Mouse (Mus musculus): Measurements from ENCODE around the gene Spats1.

The Spats1 gene

DNA sequence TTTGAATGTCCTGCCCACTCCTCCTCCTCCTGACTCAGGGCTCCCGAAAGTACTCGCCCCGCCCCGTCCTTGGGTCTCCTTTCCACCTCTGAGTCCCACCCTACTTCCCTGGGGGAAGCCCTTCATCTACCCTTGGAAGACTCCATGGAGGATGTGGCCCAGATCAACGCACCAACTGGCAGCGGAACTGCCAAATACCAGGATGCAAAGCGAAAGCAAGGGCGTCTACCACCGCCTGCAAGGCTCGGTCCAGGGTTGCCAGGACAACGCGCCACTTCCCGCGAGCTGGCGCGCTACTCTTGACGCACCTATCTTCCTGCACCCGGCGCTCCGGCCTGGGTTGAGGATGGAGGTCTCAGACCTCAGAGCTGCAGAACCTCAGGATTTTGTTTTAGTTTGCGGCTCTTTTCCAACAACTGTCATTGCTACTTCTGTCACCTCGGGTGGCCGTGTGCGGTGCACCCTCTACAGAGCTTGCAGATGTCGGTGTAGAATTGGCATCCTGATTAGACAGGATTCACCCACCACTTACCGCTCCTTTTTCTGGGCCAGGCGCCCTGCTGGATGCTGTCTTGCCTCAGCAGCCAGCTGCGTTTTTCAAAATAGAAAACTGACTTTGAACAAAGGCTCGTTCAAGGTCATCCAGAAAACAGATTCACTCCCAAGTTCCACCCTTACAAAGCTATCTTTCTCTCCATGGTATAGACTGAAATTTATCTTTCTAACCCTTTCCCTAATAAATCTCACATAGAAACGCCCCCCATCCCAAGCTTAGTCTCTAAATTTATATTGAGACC, at the start of gene Spats1:
Spats1 (minus strand) TSS at position 747 of the 797 bp plus-strand sequence.
- DNase-seq: peak; percentile 54 to 55

DNA sequence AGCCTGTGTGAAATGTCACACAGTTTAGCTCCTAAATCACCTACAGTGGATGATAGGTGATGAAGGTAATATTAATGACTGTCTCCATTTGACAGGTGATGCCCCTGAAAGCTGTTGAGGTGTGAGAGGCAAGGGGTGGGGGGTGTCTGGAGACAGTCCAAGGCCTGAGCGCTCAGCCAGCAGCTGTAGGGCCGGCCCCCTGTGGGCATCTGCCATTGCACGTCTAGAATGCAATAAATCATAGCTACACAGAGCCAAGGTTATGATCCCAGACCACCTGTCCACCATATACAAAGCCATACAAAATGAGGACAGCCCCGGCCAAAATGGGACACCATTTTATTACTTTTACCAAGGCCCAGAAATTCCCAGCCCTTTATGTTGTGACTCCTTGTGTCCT, 49.7 kb upstream of the Spats1 start:
- DNase-seq: no peak

- DNase-seq: no peak
These were observed 48.0 kb upstream of the Spats1 start, which contains the start of gene Tcte1 for GRCm38 (mm10) chr17:45523263-45523662. Gene Tcte1, plus strand, starts transcription at chr17:45523434.

GRCm38 (mm10) chr17:45520136-45520535, 44.9 kb upstream of the Spats1 start:
- DNase-seq: no peak

DNA sequence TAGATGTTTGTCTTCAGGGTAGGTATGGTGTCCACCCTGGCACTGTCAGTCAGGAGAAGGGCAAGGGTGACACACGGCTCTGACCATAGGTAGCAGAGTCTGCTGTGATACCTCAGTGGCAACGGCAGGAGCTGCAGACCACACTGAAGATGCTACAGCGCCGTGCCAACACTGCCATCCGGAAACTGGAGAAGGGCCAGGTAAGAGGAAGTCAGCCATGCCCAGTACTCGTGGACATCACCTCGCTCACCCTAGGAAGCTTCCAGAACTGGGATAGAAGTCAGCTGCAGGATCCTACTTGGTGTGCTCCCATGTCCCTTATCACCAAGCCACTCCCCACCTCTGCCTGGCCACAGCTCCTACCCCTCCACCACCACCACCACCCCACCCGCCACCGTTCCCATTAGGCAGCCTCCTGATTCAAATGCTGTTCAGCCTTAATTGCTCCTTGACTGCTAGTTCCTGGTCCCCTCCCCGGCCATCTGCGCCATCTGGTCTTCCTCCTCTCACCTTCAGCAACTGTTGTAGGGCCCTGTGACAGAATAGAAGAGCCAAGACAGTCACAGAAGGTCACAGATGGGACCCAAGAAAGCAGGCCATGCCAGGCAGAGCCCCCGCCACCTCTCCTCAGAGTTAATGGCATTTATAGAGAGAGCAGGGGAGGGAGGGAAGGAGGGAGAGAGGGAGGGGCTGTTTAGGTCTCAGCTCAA, 43.7 kb upstream of the Spats1 start:
- DNase-seq: no peak

DNA sequence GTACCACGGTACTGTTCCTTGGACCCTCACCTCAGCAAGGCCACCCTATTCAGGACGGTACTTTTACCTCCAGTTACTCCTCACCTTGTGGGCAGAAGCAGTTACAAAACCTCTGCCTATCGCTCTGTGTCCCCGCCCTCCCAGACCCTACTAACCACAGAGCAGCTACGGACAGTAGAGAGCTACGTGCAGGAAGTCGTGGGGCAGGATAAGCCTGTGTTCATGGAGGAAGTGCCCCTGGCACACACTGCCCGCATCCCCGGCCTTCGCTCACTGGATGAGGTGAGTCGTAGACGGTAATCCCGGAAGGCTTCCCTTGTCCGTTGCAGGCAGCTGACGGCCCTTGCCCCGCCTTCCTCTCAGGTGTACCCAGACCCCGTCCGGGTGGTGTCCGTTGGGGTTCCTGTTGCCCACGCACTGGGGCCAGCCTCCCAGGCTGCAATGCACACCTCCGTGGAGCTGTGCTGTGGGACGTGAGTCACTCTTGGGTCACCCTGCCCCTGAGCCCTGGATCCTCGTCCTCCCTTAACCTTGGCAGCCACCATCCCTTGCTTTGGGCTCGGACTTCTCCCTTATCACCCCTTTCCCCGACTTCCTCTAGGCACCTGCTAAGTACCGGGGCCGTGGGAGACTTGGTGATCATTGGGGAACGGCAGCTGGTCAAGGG, 42.5 kb upstream of the Spats1 start:
- no peak for DNase-seq

DNA sequence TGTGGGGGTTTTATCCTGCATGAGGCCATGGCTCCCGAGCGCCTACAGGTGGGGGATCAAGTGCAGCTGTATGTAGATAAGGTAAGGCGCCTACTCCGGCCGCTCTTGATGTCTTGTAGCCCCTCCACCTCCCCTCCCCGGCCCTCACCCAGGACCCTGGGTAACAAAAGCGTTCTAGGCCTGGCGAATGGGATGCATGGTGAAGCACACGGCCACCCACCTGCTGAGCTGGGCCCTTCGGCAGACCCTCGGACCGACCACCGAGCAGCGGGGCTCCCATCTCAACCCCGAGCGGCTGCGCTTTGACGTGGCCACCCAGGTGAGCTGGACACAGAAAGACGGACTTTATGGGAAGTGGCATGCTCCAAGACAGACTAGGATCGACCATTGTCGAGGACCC, 41.9 kb upstream of the Spats1 start:
- no peak for DNase-seq

DNA sequence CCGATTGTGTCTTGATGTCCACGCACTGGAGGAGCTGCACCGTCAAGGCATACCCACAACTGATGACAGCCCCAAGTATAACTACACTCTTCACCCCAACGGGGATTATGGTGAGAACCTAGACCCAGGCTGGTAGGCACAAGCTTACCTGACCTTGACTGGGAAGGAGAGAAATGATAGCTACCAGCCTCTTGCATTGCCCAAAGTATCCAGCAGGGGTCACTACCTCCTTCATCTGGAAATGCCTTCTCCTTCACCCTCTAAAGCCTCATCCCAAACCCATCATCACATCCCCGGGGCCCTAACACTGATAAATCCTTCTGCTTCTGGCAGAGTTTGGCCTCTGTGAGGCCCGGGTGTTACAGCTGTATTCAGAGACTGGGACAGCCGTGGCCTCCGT, 41.3 kb upstream of the Spats1 start:
- peak; percentile 85 to 87 for DNase-seq

DNA sequence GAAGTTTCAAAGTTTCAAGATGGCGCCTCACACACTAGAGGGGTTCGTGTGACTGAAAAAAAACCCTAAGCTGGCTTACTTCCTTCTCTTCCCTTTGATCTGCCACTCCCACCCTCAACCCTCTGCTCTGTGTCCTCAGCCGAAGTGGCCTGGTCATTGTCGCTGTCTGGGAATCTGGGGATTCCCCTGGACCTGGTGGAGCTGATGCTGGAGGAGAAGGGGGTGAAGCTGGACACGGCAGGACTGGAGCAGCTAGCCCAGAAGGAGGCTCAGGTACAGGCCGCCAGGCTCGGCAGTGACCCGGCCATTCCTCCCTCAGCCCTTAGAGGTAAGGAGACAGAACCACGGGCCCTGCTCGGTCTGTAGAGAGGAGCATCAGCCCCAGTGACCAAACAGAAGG, 40.6 kb upstream of the Spats1 start:
- DNase-seq: no peak

DNA sequence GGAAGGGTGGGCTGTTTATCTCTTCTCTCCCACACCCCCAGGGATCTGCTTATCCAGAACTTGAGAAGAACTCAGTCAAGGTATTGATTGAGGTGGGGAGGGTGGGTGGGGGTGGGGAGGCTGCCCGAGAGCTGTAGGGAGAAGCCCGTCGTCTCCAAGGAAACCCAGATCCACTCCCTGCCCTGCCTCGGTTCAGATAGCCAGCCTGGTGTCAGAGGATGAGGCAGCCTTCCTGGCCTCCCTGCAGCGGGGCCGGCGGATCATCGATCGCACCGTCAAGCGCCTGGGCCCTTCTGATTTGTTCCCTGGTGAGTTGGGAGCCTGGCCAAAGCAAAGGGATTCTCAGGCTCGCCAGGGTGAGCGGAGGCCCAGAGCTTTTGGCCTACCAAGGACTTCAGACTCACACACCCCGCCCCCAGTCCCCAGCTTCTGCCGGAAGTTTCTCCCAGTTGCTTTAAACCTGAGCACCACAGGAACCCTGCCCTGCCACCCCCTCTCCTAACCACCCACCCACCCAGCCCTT, 40.0 kb upstream of the Spats1 start:
- DNase-seq: no peak

GRCm38 (mm10) chr17:45511757-45512156, 36.5 kb upstream of the Spats1 start:
- DNase-seq: no peak

DNA sequence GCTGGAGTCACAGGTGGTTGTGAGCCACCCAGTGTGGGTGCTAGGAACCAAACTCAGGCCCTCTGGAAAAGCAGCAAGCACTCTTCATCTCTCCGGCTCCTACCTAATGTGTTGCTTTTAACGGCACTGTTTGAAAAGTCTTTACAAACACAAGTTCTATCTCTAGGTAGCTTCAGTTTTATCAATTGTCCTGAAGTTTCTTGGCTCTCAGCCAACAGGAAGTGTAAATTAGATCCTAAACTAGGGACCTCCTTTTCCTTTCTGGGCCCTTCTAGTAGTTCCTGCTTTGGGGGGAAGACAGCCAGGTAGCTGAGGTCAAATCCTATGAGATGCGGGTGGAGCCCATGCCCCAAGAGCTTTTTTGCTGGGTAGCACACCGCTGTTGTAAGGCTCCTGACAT, 35.7 kb upstream of the Spats1 start:
- DNase-seq: no peak

- DNase-seq: peak; percentile 97 to 98
These were observed 31.5 kb upstream of the Spats1 start, which contains the start of gene Aars2 for GRCm38 (mm10) chr17:45506700-45507189. Gene Aars2, plus strand, starts transcription at chr17:45506841.

GRCm38 (mm10) chr17:45505941-45506465, 30.8 kb upstream of the Spats1 start:
- DNase-seq: no peak

DNA sequence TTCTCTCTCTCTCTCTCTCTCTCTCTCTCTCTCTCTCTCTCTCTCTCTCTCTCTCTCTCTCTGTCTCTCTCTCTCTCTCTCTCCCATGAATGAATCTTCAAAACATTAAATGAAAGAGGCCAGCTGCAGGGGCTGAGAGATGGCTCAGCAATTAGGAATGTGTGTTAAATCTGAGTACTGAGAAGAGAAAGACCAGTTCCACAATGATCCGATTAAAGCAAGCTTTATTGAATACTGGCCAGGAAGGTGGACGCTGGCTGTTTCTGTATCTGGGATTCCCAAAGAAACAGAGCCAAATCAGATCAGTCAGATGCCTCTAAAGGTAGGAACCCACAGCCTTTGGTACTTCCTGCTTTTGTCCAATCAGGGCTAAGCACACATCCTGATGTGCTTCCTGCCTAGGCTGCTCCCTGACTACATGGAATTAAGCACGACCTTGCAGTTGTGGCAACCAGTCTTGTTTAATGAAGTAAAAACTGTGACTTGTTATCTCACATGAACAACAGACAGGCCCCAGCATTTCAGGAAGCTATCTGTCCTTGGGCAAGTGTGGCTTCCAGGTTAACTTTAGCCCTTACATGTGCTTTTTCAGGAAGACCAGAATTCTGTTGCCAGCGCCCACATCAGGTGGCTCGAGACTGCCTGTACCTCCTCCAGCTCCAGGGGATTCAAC, 28.2 kb upstream of the Spats1 start:
- no peak for DNase-seq

GRCm38 (mm10) chr17:45502324-45502723, 27.1 kb upstream of the Spats1 start:
- no peak for DNase-seq

DNA sequence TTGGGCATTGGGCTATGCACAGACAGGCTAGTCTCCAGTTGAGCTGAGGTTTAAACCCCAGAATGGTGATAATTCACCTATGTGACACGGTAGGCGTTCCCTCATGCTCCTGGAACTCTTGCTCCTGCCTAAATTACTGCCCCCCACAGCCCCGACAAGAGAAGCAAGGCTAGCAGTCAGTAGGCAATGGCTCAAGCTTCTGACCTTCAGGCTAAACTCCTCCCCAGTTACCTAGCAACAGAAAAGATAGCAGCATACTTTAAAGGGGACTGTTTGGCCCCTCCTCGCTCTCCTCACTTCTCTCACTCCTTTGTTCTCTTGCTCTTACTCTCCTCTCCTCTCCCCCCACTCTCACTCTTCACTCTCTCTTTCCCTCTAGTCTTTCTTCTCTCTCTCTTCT, 25.8 kb upstream of the Spats1 start:
- DNase-seq: no peak

DNA sequence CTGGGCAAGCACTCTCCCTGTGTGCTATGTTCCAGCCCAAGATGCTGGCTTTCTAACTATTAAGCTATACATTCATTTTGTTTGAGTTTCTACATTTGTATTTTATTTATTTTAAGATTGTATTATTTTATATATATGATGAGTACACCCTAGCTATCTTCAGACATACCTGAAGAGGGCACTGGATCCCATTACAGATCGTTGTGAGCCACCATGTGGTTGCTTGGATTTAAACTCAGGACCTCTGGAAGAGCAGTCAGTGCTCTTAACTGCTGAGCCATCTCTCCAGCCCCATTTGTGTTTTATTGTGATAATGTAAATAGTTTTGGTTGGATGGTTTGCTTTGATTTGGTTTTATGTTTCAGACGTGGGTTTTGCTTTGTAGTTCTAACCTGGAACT, 24.3 kb upstream of the Spats1 start:
- DNase-seq: no peak

DNA sequence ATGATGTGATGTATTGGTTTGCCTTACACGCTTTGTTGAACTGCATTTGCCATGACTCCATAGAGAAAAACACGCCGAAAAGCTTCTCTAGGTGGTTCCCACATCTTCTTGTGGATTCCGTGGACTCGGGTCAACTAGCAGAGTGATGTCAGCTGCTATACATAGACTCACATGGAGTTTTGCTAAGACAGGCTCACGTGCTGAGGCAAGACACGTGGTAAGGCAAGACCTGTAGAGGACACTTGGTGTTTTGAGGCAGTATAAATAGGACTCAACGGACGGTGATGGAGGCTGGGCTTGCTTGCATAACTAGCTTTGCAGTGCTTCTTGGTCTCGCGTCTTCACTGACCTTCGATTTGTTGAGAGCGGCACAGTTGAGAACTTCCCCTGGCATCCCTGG, 23.2 kb upstream of the Spats1 start:
- DNase-seq: no peak

GRCm38 (mm10) chr17:45495398-45495797, 20.2 kb upstream of the Spats1 start:
- DNase-seq: no peak

GRCm38 (mm10) chr17:45490532-45491154, 15.4 kb upstream of the Spats1 start:
- no peak for DNase-seq

GRCm38 (mm10) chr17:45489736-45490135, 14.5 kb upstream of the Spats1 start:
- DNase-seq: no peak
